Mouse (Mus musculus): ENCODE measurements around the gene Ank. TPM values are rescaled to one million over a fixed set of nuclear protein-coding genes. Genes with fewer than 3 reads are reported as not detected.

Gene Ank
- total RNA-seq, 2 experiments from 2014 or later, result 64.9 to 158 TPM

DNA sequence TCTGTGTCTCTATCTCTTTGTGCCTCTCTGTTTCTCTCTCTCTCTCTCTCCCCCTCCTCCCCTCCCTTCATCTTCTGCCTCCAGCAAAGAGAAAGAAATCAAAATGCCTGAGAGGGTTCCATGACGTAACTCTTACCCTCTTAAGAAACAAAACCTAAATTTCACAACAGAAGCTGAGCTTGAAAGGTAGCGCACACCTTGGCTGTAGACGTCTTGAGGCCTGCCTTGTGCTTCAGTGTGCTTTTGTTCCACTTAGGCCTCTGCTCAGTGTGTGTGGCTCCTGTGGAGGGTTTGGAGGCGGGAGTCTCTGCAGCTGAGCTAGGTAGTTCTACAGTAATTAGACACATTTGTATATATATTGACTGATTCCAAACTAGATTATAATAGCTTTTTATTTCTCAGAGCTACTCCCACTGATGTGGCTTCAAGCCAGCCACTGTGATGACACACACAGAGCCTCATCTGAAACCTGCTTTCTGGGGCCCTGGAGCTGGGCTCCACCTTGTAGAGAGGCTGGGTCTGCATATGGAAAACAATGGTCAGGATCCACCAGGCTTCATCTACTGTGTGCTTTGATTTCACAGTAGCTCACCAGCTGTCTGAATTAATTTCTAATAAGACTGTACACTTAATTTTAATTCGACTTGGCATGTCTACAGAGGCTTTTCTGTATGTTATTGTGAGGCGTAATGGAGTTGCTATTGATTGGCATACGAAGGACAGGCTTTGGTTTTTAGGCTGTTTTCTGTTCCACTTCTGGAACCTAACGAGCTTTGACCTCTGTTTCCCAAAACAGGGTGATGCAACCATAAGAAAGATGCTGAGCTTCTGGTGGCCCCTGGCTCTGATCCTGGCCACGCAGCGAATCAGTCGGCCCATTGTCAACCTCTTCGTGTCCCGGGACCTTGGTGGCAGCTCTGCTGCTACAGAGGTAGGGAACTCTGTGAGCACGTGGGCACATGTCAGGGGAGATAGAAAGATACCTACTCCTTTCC lies 97.9 kb downstream of the Ank start:
- no peak for ATAC-seq (replicated peaks; ENCODE audit: low FRiP score, poor library complexity, severe bottlenecking)

DNA sequence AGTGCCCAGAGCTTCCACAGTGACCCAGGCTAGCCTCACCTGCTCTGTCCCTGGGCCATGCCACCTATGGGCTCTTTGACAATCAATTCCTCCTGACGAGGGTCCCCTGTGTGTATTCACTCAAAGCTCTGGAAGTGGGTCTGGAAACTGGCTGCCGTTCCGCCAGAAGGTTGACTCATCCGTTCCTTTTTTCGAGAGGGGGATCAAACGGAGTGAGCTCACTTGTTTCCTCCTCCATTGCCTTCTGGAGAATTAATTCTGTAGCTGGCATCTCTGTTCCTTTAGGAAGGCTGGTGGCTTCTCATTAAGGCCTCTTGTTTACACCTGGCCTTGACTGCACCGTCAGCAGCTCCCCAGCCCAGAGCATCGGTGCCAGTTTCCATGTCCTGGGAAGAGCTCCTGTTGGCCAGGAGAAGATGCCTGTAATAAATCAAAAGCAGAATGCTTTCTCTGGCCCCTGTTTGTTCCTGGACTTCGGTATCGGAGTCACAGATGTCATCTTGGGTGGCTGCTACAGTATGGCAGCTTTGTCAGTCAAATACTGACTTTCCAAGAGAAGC lies 99.2 kb downstream of the Ank start:
- no peak for ATAC-seq (replicated peaks; ENCODE audit: low FRiP score, poor library complexity, severe bottlenecking)

DNA sequence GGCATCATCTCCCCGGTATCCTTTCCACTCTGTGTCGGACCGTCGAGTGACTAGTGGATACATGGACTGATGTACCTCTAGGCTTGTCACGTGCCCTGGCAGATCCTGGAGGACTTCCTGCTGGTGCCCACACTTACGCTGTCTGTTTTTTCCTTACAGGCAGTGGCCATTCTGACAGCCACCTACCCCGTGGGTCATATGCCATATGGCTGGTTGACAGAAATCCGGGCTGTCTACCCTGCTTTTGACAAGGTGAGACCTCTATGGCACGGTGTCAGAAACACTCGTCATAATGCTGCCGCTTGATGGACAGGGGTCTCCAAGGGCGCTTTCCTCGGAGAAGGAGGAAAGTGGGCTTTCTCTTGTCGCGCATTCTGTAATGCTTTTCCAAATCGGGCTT lies 100.9 kb downstream of the Ank start:
- no peak for ATAC-seq (replicated peaks; ENCODE audit: low FRiP score, poor library complexity, severe bottlenecking)

DNA sequence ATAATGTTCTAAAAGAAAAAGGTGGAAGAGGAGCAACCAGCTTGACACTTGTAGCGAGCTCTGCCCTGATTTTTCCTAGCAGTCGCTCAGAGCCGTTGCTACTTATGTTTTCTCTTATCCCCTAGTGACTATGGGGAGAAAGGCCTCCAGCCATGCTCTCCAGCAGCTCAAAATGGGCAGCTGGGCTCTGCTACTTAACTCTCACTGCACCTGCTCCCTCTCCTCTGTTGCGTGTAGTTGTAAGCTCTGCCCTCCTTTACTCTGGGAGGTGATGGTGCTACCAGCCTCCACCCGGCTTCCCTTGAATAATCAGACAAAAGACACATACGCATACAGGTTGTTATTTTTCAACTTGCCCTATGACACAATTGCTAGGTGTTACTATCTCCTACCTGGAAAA lies 101.9 kb downstream of the Ank start:
- no peak for ATAC-seq (replicated peaks; ENCODE audit: low FRiP score, poor library complexity, severe bottlenecking)

DNA sequence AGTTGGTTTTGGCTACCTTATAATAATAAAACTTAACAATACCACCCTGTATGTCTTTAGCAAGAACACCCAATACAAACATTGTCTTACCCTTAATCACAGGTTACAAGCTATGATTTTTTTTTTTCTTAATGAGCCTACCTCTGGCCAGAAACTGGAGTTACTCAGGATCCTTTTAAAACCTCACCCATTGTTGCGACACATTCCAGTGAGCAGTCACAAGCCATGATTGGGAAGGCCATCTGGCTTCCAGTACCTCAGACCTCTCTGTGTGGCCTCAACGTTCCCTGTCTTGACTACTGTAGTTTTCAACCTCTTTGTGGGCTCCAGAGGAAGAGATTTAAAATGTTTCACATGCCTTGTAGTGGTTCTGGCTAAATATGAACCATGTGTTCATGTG lies 103.4 kb downstream of the Ank start:
- ATAC-seq (replicated peaks; ENCODE audit: low FRiP score, poor library complexity, severe bottlenecking), result no peak

DNA sequence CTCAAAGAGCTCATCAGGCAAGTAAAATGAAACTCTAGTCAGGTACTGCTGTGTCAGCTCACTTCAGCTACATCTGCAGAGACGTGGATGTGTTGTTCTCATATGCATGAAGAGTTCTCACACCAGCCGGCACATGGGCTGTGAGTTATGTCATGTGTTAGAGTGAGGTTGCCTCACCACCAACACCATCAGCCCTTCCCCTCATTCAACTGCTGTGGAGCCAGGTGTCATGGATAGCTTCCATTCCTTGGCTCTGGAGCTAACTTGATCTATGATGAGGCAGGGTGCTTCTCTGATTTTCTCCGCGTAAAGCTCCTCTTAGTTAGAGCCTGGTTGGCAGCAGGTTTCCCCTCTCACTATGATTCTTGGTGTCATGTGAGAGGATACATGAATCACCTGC lies 103.9 kb downstream of the Ank start:
- no peak for ATAC-seq (replicated peaks; ENCODE audit: low FRiP score, poor library complexity, severe bottlenecking)

DNA sequence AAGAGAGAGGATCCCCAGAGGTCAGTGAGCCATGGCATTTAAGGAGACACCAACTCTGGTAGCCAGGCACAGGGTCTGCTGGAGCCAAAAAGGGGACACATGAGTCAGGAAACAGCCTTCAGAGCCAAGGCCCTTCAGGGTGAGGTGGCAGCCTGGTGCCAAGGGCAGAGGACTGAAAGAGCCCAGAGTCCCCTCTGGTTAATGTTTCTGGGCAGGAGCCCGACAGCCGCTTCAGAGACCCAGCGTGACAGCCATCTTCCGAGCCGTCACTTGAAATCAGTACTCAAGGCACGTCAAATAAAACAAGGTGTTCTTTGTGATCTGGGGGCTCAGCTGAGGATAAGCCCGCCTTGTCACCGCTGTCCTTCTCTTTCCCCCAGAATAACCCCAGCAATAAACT lies 104.7 kb downstream of the Ank start:
- no peak for ATAC-seq (replicated peaks; ENCODE audit: low FRiP score, poor library complexity, severe bottlenecking)

DNA sequence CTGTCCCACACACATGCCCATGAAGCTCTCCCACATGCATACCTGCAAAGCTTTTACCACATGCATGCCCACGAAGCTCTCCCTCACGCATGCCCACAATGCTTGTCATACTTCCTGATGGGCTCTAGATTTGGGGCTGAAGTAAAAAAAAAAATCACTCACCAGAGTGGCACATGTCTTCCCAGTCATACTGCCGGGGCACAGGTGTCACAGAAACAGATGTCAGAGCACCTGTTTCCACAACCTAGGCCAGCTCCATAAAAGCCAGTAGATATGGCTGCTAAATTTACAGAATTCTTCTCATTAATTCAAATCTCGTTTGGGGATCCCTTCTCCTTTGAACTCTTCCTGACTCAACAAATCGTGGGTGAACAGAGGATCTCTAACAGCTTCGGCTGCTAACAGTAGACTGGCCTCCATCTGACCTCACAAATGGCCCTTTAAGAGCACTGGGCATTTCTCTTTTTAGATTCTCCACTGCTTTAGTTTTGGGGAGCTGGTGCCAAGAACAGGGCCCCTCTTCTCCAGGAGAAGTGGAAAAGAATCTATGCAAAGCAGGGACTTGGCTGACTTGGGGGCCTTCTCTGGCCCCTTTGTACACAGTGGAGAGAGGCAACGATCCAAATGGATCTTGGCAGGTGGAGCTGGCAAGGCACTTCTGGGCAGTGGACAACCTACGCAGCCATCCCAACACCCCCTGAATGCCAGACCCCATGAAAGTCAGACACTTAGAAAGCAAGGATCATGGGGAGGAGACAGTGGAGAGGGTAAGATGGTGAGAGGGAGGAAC lies 108.7 kb downstream of the Ank start:
- ATAC-seq (replicated peaks; ENCODE audit: low FRiP score, poor library complexity, severe bottlenecking), result no peak

DNA sequence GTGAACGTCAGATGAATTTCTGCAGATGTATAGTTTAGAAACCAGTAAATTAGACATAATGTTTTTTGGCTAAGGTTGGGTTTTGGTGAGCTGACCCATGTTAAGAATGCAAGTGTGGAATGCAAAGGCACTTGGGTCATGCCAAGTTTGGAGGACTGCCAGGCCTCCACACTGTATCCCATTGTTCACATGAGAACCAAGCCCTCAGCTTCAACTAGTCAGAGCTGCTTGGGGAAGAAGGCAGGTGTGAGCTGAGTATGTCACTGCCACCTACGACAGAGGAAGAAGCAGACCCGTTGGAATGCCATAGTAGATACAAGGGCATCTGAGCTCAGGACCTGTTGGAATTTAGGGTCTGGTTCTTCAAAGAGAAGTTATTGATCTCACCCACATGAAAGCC lies 109.5 kb downstream of the Ank start:
- no peak for ATAC-seq (replicated peaks; ENCODE audit: low FRiP score, poor library complexity, severe bottlenecking)

DNA sequence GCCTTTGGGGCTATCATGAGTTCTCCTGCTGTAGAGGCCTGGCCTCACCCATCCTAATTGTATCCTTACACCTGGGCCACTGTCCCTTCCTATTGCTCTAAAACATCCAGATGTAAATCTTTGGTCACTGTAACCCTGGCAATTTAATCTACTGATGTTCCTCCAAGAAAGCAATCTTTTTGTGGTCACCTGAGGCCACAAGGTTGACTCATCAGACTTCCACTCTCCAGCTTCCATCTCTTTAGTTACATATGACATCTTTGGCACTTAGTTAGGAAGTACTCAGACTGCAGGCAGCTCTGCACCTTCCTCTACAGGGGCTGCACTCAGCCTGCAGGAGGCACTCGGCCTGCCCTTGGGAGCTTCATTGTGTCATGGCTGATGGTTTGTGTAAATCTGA lies 110.4 kb downstream of the Ank start:
- no peak for ATAC-seq (replicated peaks; ENCODE audit: low FRiP score, poor library complexity, severe bottlenecking)

DNA sequence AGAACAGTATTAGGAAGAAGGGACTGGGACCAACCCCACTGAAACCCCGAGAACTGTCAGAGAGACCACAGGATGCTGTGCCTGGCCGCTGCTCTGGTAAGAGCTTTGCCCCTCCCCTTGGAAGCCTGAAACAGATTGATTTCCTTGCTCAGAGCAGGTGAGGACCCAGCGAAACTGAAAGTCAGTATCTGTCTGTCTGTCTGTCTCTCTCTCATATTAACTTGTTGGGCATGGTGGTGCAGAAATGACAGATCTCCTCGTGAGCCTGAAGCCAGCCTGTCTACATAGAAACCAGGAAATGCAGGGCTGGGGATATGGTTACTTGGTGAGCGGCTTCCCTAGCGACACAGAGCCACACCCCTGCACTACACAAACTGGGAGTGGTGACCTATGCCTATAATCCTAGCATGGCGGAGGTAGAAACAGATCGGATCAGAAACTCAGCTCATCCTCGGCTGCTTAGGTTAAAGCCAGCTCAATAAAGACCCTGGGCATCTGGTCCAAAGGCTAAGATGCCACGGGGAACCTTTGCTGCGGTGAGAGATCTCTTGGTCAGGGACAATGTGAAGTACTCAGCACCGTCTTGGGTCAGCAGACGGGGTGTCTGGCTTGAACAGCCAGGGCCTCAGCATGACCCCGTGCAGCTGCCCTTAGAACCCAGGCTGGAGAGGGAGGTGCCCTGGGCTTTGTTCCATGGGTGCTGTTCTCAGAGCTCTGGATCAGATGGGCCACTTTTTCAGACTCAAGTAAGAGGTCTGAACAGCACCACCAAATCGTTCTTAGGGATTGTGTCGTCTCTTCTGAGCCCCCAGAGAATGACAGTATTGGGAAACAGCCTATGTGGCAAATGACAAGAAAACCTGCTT lies 111.7 kb downstream of the Ank start:
- ATAC-seq (replicated peaks; ENCODE audit: low FRiP score, poor library complexity, severe bottlenecking), result no peak

DNA sequence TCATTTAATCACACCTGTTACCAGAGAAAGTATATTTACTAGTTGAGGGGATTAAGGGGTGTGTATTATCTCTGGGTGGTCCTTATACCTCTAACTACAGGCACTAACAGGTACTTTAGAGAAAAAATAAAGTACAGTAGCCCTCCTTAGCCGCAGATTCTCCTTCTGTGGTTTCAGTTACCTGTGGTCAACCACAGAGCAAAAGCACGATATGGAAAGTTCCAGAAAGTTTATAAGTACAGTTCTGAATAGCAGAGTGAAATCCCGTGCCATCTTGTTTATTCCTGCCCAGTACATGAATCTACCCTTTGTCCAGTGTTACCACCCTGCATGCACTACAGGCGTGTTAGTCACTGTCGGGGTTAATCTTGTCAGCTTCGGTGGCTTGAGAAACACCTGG lies 112.4 kb downstream of the Ank start:
- no peak for ATAC-seq (replicated peaks; ENCODE audit: low FRiP score, poor library complexity, severe bottlenecking)

DNA sequence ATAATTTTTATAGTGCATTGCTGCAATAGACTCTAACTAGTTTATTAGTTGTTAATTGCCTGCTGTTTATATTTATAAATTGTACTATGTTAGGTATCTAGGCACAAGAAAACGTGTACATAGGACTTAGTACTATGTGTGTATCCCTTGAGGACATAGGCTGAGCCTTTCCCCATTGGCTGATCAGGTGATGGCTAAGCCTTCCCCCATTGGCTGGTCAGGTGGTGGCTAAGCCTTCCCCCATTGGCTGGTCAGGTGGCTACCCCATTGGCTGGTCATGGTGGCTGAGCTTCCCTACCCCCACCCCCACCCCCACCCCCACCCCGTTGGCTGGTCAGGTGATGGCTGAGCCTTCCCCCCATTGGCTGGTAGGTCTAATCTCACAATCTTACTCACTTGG lies 113.4 kb downstream of the Ank start:
- ATAC-seq (replicated peaks; ENCODE audit: low FRiP score, poor library complexity, severe bottlenecking), result no peak

DNA sequence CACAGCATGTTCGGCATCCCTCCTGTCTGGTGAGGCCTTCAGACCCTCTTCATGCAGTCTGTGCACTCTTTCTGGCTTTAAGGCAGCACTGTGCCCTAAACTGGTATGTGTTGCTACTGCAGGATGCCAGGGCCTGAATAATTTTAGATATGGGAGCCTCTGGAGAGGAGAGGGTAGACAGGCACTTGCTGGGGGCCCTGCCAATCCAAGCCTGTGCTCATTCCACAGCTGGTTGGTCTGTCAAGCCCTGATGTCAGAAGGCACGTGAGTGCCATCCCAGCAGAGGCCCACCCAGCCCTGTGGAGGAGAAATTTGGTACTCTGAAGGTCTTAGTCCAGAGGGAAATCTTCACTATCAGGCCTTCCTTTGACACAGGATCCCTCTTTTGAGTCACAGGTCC lies 114.3 kb downstream of the Ank start:
- no peak for ATAC-seq (replicated peaks; ENCODE audit: low FRiP score, poor library complexity, severe bottlenecking)

DNA sequence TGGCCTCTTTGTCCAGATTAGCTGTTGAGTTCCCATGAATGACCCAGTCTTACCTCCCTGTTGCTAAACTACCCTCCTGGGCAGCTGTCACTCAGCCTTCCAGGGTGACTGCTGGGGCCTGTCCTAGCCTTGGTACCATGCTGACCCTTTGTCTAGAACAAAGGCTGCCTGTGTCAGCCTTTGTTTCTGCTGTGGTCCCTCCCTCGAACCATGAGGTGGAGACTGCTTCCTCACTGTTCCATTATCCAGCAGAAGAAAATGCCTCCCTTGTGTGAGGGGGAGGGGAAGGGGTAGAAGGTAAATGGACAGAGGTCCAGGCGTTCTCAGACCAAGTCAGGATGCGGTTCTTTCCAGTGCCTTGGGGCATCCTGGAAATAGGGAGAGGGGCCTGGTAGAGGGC lies 115.2 kb downstream of the Ank start:
- no peak for ATAC-seq (replicated peaks; ENCODE audit: low FRiP score, poor library complexity, severe bottlenecking)

DNA sequence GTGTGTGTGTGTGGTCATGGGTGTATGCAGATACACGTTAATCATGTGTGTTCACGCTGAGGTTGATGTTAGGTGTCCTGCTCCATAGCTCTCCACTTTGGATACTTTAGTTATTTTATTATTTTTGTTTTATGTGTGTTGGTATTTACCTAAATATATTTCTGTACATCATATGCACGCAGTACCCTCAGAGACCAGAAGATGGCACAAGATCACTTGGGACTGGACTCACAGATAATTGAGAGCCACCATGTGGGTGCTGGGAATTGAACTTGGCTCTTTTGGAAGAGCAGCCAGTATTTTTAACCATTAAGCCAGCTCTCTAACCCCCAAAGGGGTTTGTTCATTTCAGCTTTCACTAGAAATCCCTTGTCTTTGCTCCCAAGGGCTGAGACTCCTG lies 116.0 kb downstream of the Ank start:
- no peak for ATAC-seq (replicated peaks; ENCODE audit: low FRiP score, poor library complexity, severe bottlenecking)

DNA sequence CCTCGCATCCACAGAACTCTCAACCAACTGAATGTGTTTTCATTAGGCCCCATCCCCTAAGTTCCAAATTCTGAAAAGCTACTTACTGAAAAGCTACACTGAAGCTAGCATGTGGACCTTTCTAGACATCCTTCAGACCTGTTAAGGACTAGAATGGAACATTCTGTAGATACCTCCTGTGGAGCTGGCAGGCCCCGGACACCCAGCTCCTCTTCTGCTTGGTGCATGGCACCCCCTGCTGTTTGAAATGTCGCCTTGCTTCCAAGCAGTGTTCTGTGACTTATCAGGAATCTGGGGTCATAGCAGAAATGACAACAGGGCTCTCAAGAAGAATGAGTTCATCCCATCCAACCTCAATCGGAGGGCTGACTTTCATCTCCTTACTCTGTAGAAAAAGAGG lies 116.6 kb downstream of the Ank start:
- ATAC-seq (replicated peaks; ENCODE audit: low FRiP score, poor library complexity, severe bottlenecking), result peak; percentile 61

DNA sequence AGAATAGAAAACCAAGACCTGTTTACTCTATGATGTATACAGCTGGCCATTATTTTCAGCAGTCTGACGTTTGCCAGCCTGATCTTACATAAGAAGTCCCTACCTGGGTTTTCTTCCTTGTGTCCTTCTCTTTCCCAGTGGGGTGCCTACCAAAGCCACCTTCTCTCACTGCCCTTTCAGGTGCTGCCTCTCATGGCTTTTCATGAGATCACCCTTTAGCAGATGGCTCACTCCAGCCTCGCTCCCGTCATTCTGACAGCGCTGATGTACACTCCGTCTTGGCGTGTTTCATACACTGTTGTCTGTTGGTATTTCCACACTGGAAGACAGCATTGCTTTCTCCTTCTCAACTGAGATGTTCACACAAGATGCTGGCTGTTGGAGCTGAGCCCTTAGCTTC lies 117.1 kb downstream of the Ank start:
- ATAC-seq (replicated peaks; ENCODE audit: low FRiP score, poor library complexity, severe bottlenecking), result no peak

DNA sequence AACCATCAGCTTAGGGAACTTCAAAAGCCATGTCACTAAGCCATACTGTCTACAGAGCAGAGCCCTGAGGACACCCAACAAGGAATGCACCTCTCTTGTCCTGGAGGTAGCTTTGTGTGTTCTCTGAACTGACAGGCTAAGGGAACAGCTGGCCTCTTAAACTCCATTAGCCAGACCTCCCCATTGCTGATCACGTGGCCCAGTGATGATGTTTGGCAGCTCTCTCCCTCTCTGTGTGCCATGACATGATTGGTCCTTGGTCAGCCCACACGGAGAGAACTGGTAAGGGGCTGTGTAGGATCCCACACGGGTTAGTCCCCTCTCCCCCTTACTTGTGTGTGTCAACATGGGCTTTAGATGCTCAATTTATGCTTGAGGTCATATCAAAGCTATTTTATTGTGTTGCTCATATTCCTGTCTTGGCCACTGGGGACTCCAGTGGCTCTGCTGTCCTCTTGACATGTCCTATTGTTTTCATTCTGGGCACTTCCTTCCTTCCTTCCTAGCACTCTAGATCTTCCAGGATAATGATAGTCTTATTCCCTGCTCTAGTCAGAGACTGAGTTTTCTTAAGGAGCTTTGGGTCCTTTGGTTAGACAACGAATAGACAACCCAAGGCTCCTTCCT lies 119.1 kb downstream of the Ank start:
- no peak for ATAC-seq (replicated peaks; ENCODE audit: low FRiP score, poor library complexity, severe bottlenecking)

Data from erythroid progenitor cell, adult 5-6 weeks (primary cell).